Mouse (Mus musculus): ENCODE results near the gene 1110032A03Rik. TPM values are rescaled to one million over a fixed set of nuclear protein-coding genes. Genes with fewer than 3 reads are reported as not detected.

The 1110032A03Rik gene
- polyA plus RNA-seq, 1 experiment from 2014 or later: 56.0 TPM

DNA sequence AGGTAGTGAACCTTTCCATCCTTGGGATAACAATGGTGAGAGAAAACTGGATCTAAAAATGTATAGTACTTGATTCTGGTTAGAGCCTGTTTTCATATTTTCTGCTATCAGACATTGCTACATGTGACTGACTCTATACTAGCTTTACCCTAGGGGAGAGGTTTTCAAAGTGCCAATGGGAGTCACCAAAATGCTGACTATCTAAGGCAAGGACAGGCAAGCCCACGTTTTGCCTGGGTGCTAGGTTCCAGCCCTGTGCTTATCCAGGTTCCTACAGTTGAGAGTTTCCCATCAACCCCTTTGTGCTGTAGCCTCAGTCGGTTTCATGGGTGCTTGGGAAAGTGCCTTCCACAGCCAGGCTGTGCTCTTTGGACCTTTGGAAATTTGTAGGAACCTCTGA, 36.4 kb upstream of the 1110032A03Rik start:
- 77% methylated on average over 2 of the region's 2 CpGs for WGBS
- Histone ChIP-seq H3K27ac (ENCODE audit: low read length) (no peak overlapping the region), H3K9me3 (replicated peaks; ENCODE audit: control insufficient read depth, low read length, poor library complexity, severe bottlenecking) (no peaks in the 10 kb centered on the region), H3K27me3 (ENCODE audit: control insufficient read depth, insufficient read depth, low read depth, low read length) (no peaks in the 10 kb centered on the region), H3K4me1 (ENCODE audit: control insufficient read depth, insufficient read depth, low read length) (no peaks in the 10 kb centered on the region), H3K4me3 (ENCODE audit: low read depth, low read length) (no peak overlapping the region), H3K4me2 (ENCODE audit: low read length) (no peak overlapping the region), H3K36me3 (ENCODE audit: control insufficient read depth, insufficient read depth, low read length) (peaks cover 21% of the 10 kb centered on the region), H3K9ac (ENCODE audit: low read depth, low read length) (no peak overlapping the region)
- ATAC-seq: no peak

DNA sequence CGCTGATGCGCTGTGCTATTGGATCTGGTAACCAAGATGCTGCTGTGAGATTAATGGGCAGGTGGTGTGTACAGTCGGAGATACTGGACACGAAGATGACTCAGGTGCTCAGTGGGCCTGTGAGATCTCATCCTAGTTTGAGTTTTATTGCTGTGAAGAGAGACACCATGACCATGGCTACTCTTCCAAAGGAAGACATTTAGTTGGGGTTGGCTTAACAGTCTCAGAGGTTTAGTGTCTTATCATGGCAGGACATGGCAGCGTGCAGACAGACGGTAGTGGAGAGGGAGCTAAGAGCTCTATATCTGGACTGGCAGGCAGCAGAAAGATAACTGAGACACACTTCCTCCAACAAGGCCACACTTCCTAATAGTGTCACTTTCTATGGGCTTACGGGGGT, 35.9 kb upstream of the 1110032A03Rik start:
- Histone ChIP-seq H3K9ac (ENCODE audit: low read depth, low read length) (no peak overlapping the region), H3K9me3 (replicated peaks; ENCODE audit: control insufficient read depth, low read length, poor library complexity, severe bottlenecking) (no peaks in the 10 kb centered on the region), H3K4me2 (ENCODE audit: low read length) (no peak overlapping the region), H3K27me3 (ENCODE audit: control insufficient read depth, insufficient read depth, low read depth, low read length) (no peaks in the 10 kb centered on the region), H3K4me1 (ENCODE audit: control insufficient read depth, insufficient read depth, low read length) (no peaks in the 10 kb centered on the region), H3K36me3 (ENCODE audit: control insufficient read depth, insufficient read depth, low read length) (peaks cover 18% of the 10 kb centered on the region), H3K4me3 (ENCODE audit: low read depth, low read length) (no peak overlapping the region), H3K27ac (ENCODE audit: low read length) (no peak overlapping the region)
- 97% methylated on average over 7 of the region's 7 CpGs for WGBS
- no peak for ATAC-seq

- Histone ChIP-seq H3K4me2 (ENCODE audit: low read length) (no peak overlapping the region), H3K27me3 (ENCODE audit: control insufficient read depth, insufficient read depth, low read depth, low read length) (no peaks in the 10 kb centered on the region), H3K9me3 (replicated peaks; ENCODE audit: control insufficient read depth, low read length, poor library complexity, severe bottlenecking) (no peaks in the 10 kb centered on the region), H3K9ac (ENCODE audit: low read depth, low read length) (no peak overlapping the region), H3K4me3 (ENCODE audit: low read depth, low read length) (no peak overlapping the region), H3K4me1 (ENCODE audit: control insufficient read depth, insufficient read depth, low read length) (no peaks in the 10 kb centered on the region), H3K27ac (ENCODE audit: low read length) (no peak overlapping the region), H3K36me3 (ENCODE audit: control insufficient read depth, insufficient read depth, low read length) (peaks cover 34% of the 10 kb centered on the region)
- WGBS: 95% methylated on average over 13 of the region's 13 CpGs
- no peak for ATAC-seq
Measured at GRCm38 (mm10) chr9:50809146-50809545, 33.8 kb upstream of the 1110032A03Rik start.

GRCm38 (mm10) chr9:50808471-50808870, 33.2 kb upstream of the 1110032A03Rik start:
- Histone ChIP-seq H3K4me3 (ENCODE audit: low read depth, low read length) (no peak overlapping the region), H3K27me3 (ENCODE audit: control insufficient read depth, insufficient read depth, low read depth, low read length) (no peaks in the 10 kb centered on the region), H3K9ac (ENCODE audit: low read depth, low read length) (no peak overlapping the region), H3K4me2 (ENCODE audit: low read length) (no peak overlapping the region), H3K36me3 (ENCODE audit: control insufficient read depth, insufficient read depth, low read length) (peaks cover 32% of the 10 kb centered on the region), H3K4me1 (ENCODE audit: control insufficient read depth, insufficient read depth, low read length) (no peaks in the 10 kb centered on the region), H3K27ac (ENCODE audit: low read length) (no peak overlapping the region), H3K9me3 (replicated peaks; ENCODE audit: control insufficient read depth, low read length, poor library complexity, severe bottlenecking) (no peaks in the 10 kb centered on the region)
- no peak for ATAC-seq
- WGBS: 94% methylated on average over 6 of the region's 6 CpGs

DNA sequence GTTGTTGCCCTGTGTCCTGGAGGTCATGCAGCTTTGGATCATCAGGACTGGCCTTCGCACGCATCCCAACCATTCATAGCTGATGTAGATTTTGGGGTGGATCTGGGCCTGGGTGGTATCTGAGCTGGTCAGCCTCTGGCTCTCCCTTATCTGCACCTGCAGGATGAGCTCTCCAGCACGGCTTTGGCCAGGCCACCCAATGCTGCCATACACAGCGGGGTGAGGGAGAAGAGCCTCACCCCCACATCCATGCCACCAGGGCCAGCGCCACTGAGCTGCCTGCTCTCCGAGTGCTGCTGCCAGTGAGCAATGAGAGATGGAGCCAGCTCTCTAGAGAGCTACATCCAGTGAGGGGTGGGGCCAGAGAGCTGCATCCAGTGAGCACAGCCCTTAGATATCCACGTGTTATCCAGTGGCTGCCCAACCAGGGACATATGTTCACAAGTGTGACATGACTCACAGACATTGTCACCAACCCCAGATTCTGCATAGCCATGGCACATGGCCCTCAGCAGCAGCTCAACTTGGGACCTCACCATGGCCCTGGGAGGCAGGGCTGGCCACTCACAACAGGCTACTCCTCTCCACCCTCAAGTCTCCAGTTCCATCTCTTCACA, 27.8 kb upstream of the 1110032A03Rik start:
- Histone ChIP-seq H3K9ac (ENCODE audit: low read depth, low read length) (no peak overlapping the region), H3K27me3 (ENCODE audit: control insufficient read depth, insufficient read depth, low read depth, low read length) (no peaks in the 10 kb centered on the region), H3K9me3 (replicated peaks; ENCODE audit: control insufficient read depth, low read length, poor library complexity, severe bottlenecking) (no peaks in the 10 kb centered on the region), H3K36me3 (ENCODE audit: control insufficient read depth, insufficient read depth, low read length) (peaks cover 29% of the 10 kb centered on the region), H3K4me3 (ENCODE audit: low read depth, low read length) (no peak overlapping the region), H3K4me1 (ENCODE audit: control insufficient read depth, insufficient read depth, low read length) (no peaks in the 10 kb centered on the region), H3K27ac (ENCODE audit: low read length) (no peak overlapping the region), H3K4me2 (ENCODE audit: low read length) (no peak overlapping the region)
- 88% methylated on average over 7 of the region's 7 CpGs for WGBS
- ATAC-seq: no peak

DNA sequence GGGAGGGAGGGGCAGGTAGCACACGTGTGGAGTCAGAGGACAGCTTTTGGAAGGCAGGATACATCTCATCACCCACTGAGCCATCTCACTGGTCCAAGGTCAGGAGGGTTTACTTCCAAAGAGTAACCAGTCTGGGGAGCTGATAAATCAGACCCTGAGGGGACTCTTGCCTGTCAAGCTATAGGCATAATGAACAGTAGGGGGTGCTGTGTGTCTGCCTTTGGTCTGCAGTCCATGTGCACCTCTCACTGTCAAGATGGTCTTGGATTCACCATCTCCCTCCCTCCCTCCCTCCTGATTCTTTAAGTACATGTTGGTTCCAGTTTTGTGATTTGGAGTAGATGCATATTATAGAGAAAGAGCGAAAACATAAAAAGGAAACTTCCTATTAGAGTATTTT, 25.7 kb upstream of the 1110032A03Rik start:
- Histone ChIP-seq H3K9me3 (replicated peaks; ENCODE audit: control insufficient read depth, low read length, poor library complexity, severe bottlenecking) (no peaks in the 10 kb centered on the region), H3K36me3 (ENCODE audit: control insufficient read depth, insufficient read depth, low read length) (peaks cover 25% of the 10 kb centered on the region), H3K27me3 (ENCODE audit: control insufficient read depth, insufficient read depth, low read depth, low read length) (no peaks in the 10 kb centered on the region), H3K4me2 (ENCODE audit: low read length) (no peak overlapping the region), H3K9ac (ENCODE audit: low read depth, low read length) (no peak overlapping the region), H3K4me1 (ENCODE audit: control insufficient read depth, insufficient read depth, low read length) (no peaks in the 10 kb centered on the region), H3K4me3 (ENCODE audit: low read depth, low read length) (no peak overlapping the region), H3K27ac (ENCODE audit: low read length) (no peak overlapping the region)
- WGBS: 62% methylated on average over 2 of the region's 2 CpGs
- no peak for ATAC-seq

DNA sequence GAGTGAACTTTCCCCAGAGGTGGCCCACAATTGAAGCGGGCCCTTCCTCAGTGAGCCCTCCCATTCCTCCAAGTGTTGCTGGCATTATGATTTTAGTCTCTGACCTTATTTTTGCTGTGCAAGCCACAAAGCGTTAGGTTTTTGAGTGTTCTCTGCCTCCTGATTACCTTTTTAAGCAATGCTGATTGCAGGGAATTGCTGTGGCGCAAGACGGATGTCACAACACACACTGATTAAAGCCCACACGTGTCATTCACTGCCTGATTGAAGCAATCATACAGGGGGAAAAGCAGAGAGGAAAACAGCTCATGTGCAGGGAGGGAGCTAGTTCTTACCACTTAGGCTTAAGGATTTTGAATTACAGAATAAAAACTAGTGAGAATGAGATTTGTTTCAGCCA, 23.0 kb upstream of the 1110032A03Rik start:
- ATAC-seq: no peak
- H3K4me1 ChIP-seq (ENCODE audit: control insufficient read depth, insufficient read depth, low read length): no peaks in the 10 kb centered on the region
- no peak overlapping the region for H3K4me2 ChIP-seq (ENCODE audit: low read length)
- H3K27me3 ChIP-seq (ENCODE audit: control insufficient read depth, insufficient read depth, low read depth, low read length): no peaks in the 10 kb centered on the region
- no peak overlapping the region for H3K4me3 ChIP-seq (ENCODE audit: low read depth, low read length)
- 78% methylated on average over 5 of the region's 5 CpGs for WGBS
- no peaks in the 10 kb centered on the region for H3K9me3 ChIP-seq (replicated peaks; ENCODE audit: control insufficient read depth, low read length, poor library complexity, severe bottlenecking)
- H3K9ac ChIP-seq (ENCODE audit: low read depth, low read length): no peak overlapping the region
- no peak overlapping the region for H3K27ac ChIP-seq (ENCODE audit: low read length)
- H3K36me3 ChIP-seq (ENCODE audit: control insufficient read depth, insufficient read depth, low read length): peaks cover 7% of the 10 kb centered on the region

GRCm38 (mm10) chr9:50797641-50798040, 22.3 kb upstream of the 1110032A03Rik start:
- WGBS: 96% methylated on average over 7 of the region's 7 CpGs
- Histone ChIP-seq H3K9ac (ENCODE audit: low read depth, low read length) (no peak overlapping the region), H3K9me3 (replicated peaks; ENCODE audit: control insufficient read depth, low read length, poor library complexity, severe bottlenecking) (no peaks in the 10 kb centered on the region), H3K4me2 (ENCODE audit: low read length) (no peak overlapping the region), H3K27ac (ENCODE audit: low read length) (no peak overlapping the region), H3K27me3 (ENCODE audit: control insufficient read depth, insufficient read depth, low read depth, low read length) (no peaks in the 10 kb centered on the region), H3K36me3 (ENCODE audit: control insufficient read depth, insufficient read depth, low read length) (peaks cover under 1% of the 10 kb centered on the region), H3K4me3 (ENCODE audit: low read depth, low read length) (no peak overlapping the region), H3K4me1 (ENCODE audit: control insufficient read depth, insufficient read depth, low read length) (no peaks in the 10 kb centered on the region)
- no peak for ATAC-seq

- Histone ChIP-seq H3K36me3 (ENCODE audit: control insufficient read depth, insufficient read depth, low read length) (peaks cover 3% of the 10 kb centered on the region; the same call in 1 of the 2 replicates), H3K4me2 (ENCODE audit: low read length) (no peak overlapping the region), H3K27me3 (ENCODE audit: control insufficient read depth, insufficient read depth, low read depth, low read length) (no peaks in the 10 kb centered on the region), H3K9me3 (replicated peaks; ENCODE audit: control insufficient read depth, low read length, poor library complexity, severe bottlenecking) (no peaks in the 10 kb centered on the region), H3K27ac (ENCODE audit: low read length) (no peak overlapping the region), H3K4me1 (ENCODE audit: control insufficient read depth, insufficient read depth, low read length) (no peaks in the 10 kb centered on the region), H3K4me3 (ENCODE audit: low read depth, low read length) (no peak overlapping the region), H3K9ac (ENCODE audit: low read depth, low read length) (no peak overlapping the region)
- no peak for ATAC-seq
- WGBS: 92% methylated on average over 8 of the region's 8 CpGs
Measured at GRCm38 (mm10) chr9:50796776-50797175, 21.5 kb upstream of the 1110032A03Rik start.

All from midbrain, embryonic 16.5 days (tissue).